Mouse (Mus musculus): ENCODE data around the gene Gli1.

GRCm38 (mm10) chr10:127284724-127285500 lies 56.9 kb downstream of the Gli1 start:
- no peak for TF ChIP-seq POLR2A (IDR thresholded peaks at IDR 0.05; ENCODE audit: low read depth, low read length)
- TF ChIP-seq CTCF (IDR thresholded peaks at IDR 0.05; ENCODE audit: extremely low read depth, insufficient read length, insufficient replicate concordance, low read depth, low read length): no peak

All from small intestine, adult 2 months (tissue).